Mouse (Mus musculus) thymus, postnatal 4 days (tissue): ENCODE data around the gene Rgs6.
A peak's percentile ranks its signal among the peaks of the same experiment; 100 is the strongest.

Experiments used
- DNase-seq: peaks from one replicate; pipeline ENCODE4 v3.0.0; 2021

Gene Rgs6

GRCm38 (mm10) chr12:82883079-82883478, 295.0 kb downstream of the Rgs6 start:
- DNase-seq, result no peak

- DNase-seq, result no peak
These were observed 307.1 kb downstream of the Rgs6 start for GRCm38 (mm10) chr12:82894971-82895838.

GRCm38 (mm10) chr12:82905773-82906172, 317.7 kb downstream of the Rgs6 start:
- no peak for DNase-seq

GRCm38 (mm10) chr12:82910846-82911245, 322.8 kb downstream of the Rgs6 start:
- DNase-seq, result no peak

- no peak for DNase-seq
These were observed 326.0 kb downstream of the Rgs6 start for GRCm38 (mm10) chr12:82914127-82914526.

- no peak for DNase-seq
These were observed 332.1 kb downstream of the Rgs6 start for GRCm38 (mm10) chr12:82920146-82920545.

- DNase-seq, result no peak
These were observed 333.4 kb downstream of the Rgs6 start for GRCm38 (mm10) chr12:82921287-82922015.

- no peak for DNase-seq
These were observed 334.9 kb downstream of the Rgs6 start for GRCm38 (mm10) chr12:82922856-82923506.

GRCm38 (mm10) chr12:82932706-82933461, 344.8 kb downstream of the Rgs6 start:
- DNase-seq, result no peak

GRCm38 (mm10) chr12:82935121-82935762, 347.1 kb downstream of the Rgs6 start:
- DNase-seq, result no peak

GRCm38 (mm10) chr12:82935767-82936166, 347.7 kb downstream of the Rgs6 start:
- DNase-seq, result no peak

GRCm38 (mm10) chr12:82940461-82940860, 352.4 kb downstream of the Rgs6 start:
- no peak for DNase-seq

- DNase-seq, result peak; percentile 77
These were observed 358.4 kb downstream of the Rgs6 start for GRCm38 (mm10) chr12:82946507-82946906.

GRCm38 (mm10) chr12:82961111-82961510, 373.0 kb downstream of the Rgs6 start:
- DNase-seq, result peak; percentile 65

GRCm38 (mm10) chr12:82961852-82962251, 373.8 kb downstream of the Rgs6 start:
- DNase-seq, result no peak

- no peak for DNase-seq
These were observed 382.5 kb downstream of the Rgs6 start for GRCm38 (mm10) chr12:82970521-82971105.

- DNase-seq, result no peak
These were observed 383.1 kb downstream of the Rgs6 start for GRCm38 (mm10) chr12:82971176-82971575.

- no peak for DNase-seq
These were observed 384.6 kb downstream of the Rgs6 start for GRCm38 (mm10) chr12:82972661-82973060.

GRCm38 (mm10) chr12:82973771-82974170, 385.7 kb downstream of the Rgs6 start:
- no peak for DNase-seq

GRCm38 (mm10) chr12:82978275-82978674, 390.2 kb downstream of the Rgs6 start:
- DNase-seq, result no peak

- no peak for DNase-seq
These were observed 394.6 kb downstream of the Rgs6 start for GRCm38 (mm10) chr12:82982716-82983115.

GRCm38 (mm10) chr12:82985300-82985699, 397.2 kb downstream of the Rgs6 start:
- no peak for DNase-seq
